Mouse (Mus musculus): ENCODE results near the gene Rom1. TPM values are rescaled to one million over a fixed set of nuclear protein-coding genes. Genes with fewer than 3 reads are reported as not detected.
"Not testable (repeated sequence)": the region's sequence is repeated elsewhere in the genome, so short reads cannot be mapped to it uniquely, and the experiment has no call there.

Gene Rom1
- polyA plus RNA-seq, 1 experiment from 2014 or later, result 4.5 TPM

DNA sequence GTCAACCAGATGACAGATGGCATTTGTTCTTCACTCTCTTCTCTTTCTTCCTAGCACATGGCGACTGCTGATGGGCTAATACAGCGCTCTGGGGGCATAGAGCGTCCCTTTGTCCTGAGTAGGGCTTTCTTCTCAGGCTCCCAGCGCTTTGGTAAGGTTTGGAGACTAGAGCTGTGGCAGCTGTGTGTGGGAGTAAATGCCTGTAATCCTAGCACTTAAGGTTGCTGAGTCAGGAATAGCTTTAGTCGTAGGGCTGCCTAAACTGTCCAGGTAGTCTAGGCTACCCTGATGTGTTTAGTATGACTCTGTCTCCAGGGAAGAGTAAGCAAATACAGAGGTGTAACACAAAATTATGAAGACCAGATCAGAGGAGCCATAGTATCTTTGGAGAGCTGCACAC lies 17.3 kb downstream of the Rom1 start:
- Histone ChIP-seq H3K27ac (ENCODE audit: low read length) (no peak overlapping the region), H3K36me3 (ENCODE audit: insufficient read depth, low read length) (peaks cover 100% of the 10 kb centered on the region), H3K4me1 (ENCODE audit: insufficient read depth, low read length) (no peaks in the 10 kb centered on the region), H3K4me3 (ENCODE audit: low read length) (no peak overlapping the region), H3K27me3 (ENCODE audit: insufficient read depth, low read length) (no peaks in the 10 kb centered on the region), H3K9me3 (ENCODE audit: low read length) (no peaks in the 10 kb centered on the region), H3K4me2 (replicated peaks; ENCODE audit: low read depth, low read length) (no peak overlapping the region), H3K9ac (replicated peaks; ENCODE audit: low read length) (no peak overlapping the region)
- 80% methylated on average over 5 of the region's 5 CpGs for WGBS
- ATAC-seq (ENCODE audit: low FRiP score, low TSS enrichment), result no peak

DNA sequence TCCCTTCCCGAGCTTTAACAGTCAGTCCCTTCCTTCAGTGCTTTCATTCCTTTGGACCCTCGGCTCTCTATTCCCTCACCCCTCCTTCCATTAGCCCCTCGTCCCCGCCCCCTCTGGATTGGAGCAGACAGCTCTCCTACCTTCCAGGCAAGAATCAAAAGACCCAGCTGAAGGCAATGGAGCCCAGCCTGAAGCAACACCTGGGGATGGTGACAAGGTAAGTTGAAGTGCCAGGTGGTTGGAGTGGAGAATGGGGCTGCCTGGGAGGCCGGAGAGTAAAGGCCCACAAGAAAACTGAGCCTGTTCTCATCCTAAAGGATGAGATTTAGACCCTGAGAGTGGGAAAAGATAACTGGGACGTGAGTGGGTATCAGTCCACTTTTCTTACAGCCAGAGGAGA lies 20.6 kb downstream of the Rom1 start:
- H3K9me3 ChIP-seq (ENCODE audit: low read length), result no peaks in the 10 kb centered on the region
- H3K4me1 ChIP-seq (ENCODE audit: insufficient read depth, low read length), result no peaks in the 10 kb centered on the region
- H3K4me2 ChIP-seq (replicated peaks; ENCODE audit: low read depth, low read length), result no peak overlapping the region
- H3K36me3 ChIP-seq (ENCODE audit: insufficient read depth, low read length), result peaks cover 91% of the 10 kb centered on the region
- H3K9ac ChIP-seq (replicated peaks; ENCODE audit: low read length), result no peak overlapping the region
- H3K27me3 ChIP-seq (ENCODE audit: insufficient read depth, low read length), result no peaks in the 10 kb centered on the region
- no peak overlapping the region for H3K4me3 ChIP-seq (ENCODE audit: low read length)
- H3K27ac ChIP-seq (ENCODE audit: low read length), result no peak overlapping the region
- ATAC-seq (ENCODE audit: low FRiP score, low TSS enrichment), result no peak
- 88% methylated on average over 6 of the region's 6 CpGs for WGBS

- WGBS, result 93% methylated on average over 5 of the region's 5 CpGs
- Histone ChIP-seq H3K27ac (ENCODE audit: low read length) (no peak overlapping the region), H3K4me3 (ENCODE audit: low read length) (no peak overlapping the region), H3K27me3 (ENCODE audit: insufficient read depth, low read length) (no peaks in the 10 kb centered on the region), H3K9me3 (ENCODE audit: low read length) (no peaks in the 10 kb centered on the region), H3K4me2 (replicated peaks; ENCODE audit: low read depth, low read length) (no peak overlapping the region), H3K4me1 (ENCODE audit: insufficient read depth, low read length) (peaks cover 9% of the 10 kb centered on the region), H3K36me3 (ENCODE audit: insufficient read depth, low read length) (peaks cover 52% of the 10 kb centered on the region), H3K9ac (replicated peaks; ENCODE audit: low read length) (no peak overlapping the region)
- no peak for ATAC-seq (ENCODE audit: low FRiP score, low TSS enrichment)
Measured at GRCm38 (mm10) chr19:8903412-8903811, 25.7 kb downstream of the Rom1 start.

- H3K4me3 ChIP-seq (ENCODE audit: low read length), result peak overlapping the region; percentile 66
- peaks cover 19% of the 10 kb centered on the region for H3K4me1 ChIP-seq (ENCODE audit: insufficient read depth, low read length)
- peaks cover 26% of the 10 kb centered on the region for H3K36me3 ChIP-seq (ENCODE audit: insufficient read depth, low read length)
- WGBS, result 28% methylated on average over 3 of the region's 3 CpGs
- no peaks in the 10 kb centered on the region for H3K27me3 ChIP-seq (ENCODE audit: insufficient read depth, low read length)
- no peak overlapping the region for H3K27ac ChIP-seq (ENCODE audit: low read length)
- ATAC-seq (ENCODE audit: low FRiP score, low TSS enrichment), result no peak
- no peaks in the 10 kb centered on the region for H3K9me3 ChIP-seq (ENCODE audit: low read length)
- peak overlapping the region; percentile 84 for H3K9ac ChIP-seq (replicated peaks; ENCODE audit: low read length)
- H3K4me2 ChIP-seq (replicated peaks; ENCODE audit: low read depth, low read length), result peak overlapping the region; percentile 59
Measured at GRCm38 (mm10) chr19:8899079-8899478, 30.1 kb downstream of the Rom1 start.

- Histone ChIP-seq H3K9me3 (ENCODE audit: low read length) (no peaks in the 10 kb centered on the region), H3K27ac (ENCODE audit: low read length) (peak overlapping the region; percentile 88), H3K4me3 (ENCODE audit: low read length) (peak overlapping the region; percentile 66), H3K27me3 (ENCODE audit: insufficient read depth, low read length) (no peaks in the 10 kb centered on the region), H3K4me1 (ENCODE audit: insufficient read depth, low read length) (peaks cover 24% of the 10 kb centered on the region), H3K9ac (replicated peaks; ENCODE audit: low read length) (peak overlapping the region; percentile 84), H3K36me3 (ENCODE audit: insufficient read depth, low read length) (peaks cover 23% of the 10 kb centered on the region), H3K4me2 (replicated peaks; ENCODE audit: low read depth, low read length) (peak overlapping the region; percentile 59)
- no peak; the same call in 1 of the 2 replicates for ATAC-seq (ENCODE audit: low FRiP score, low TSS enrichment)
- 4% methylated on average over 13 of the region's 13 CpGs for WGBS
Measured at GRCm38 (mm10) chr19:8898576-8898975, 30.6 kb downstream of the Rom1 start.

- Histone ChIP-seq H3K9ac (replicated peaks; ENCODE audit: low read length) (peak within 1 kb of the TSS; percentile 84), H3K36me3 (ENCODE audit: insufficient read depth, low read length) (peaks cover 19% of the 10 kb centered on the region), H3K4me3 (ENCODE audit: low read length) (peak within 1 kb of the TSS; percentile 66), H3K9me3 (ENCODE audit: low read length) (no peaks in the 10 kb centered on the region), H3K27me3 (ENCODE audit: insufficient read depth, low read length) (no peaks in the 10 kb centered on the region), H3K4me2 (replicated peaks; ENCODE audit: low read depth, low read length) (peak within 1 kb of the TSS; percentile 59), H3K27ac (ENCODE audit: low read length) (peak within 1 kb of the TSS; percentile 88), H3K4me1 (ENCODE audit: insufficient read depth, low read length) (peaks cover 26% of the 10 kb centered on the region)
- WGBS, result under 1% methylated on average over 53 of the region's 53 CpGs
- ATAC-seq (ENCODE audit: low FRiP score, low TSS enrichment), result peak; percentile 98
Measured at GRCm38 (mm10) chr19:8897865-8898495, 31.2 kb downstream of the Rom1 start, which contains the start of gene Ganab. Gene Ganab, plus strand, starts transcription at chr19:8898071.

DNA sequence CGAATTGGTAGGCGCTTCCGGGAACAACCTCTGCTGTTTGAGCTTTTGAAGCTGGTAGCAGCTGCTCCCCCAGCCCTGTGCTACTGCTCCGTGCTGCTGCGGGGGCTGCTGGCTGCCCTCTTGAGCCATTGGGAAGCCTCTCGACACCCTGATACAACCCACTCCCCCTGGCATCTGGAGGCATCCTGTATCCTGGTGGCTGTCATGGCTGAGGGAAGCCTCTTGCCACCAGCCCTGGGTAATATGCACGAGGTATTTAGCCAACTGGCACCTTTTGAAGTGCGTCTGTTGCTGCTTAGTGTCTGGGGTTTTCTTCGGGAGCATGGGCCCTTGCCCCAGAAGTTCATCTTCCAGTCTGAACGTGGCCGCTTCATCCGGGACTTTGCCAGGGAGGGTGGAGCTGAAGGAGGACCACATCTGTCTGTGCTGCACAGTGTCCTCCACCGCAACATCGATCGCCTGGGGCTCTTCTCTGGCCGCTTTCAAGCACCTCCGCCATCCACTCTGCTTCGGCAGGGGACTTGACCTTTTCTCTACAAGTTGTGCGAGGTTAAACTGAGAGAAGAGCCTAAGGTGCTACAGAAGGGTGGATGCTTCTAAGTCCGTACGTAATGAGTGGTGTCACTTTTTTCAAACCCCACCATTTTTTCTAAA lies 31.8 kb downstream of the Rom1 start:
- H3K9ac ChIP-seq (replicated peaks; ENCODE audit: low read length), result peak overlapping the region; percentile 84
- peak overlapping the region; percentile 66 for H3K4me3 ChIP-seq (ENCODE audit: low read length)
- WGBS, result 19% methylated on average over 21 of the region's 21 CpGs
- ATAC-seq (ENCODE audit: low FRiP score, low TSS enrichment), result peak; percentile 54
- H3K27ac ChIP-seq (ENCODE audit: low read length), result peak overlapping the region; percentile 85
- H3K9me3 ChIP-seq (ENCODE audit: low read length); H3K27me3 ChIP-seq (ENCODE audit: insufficient read depth, low read length): not testable (repeated sequence)
- H3K36me3 ChIP-seq (ENCODE audit: insufficient read depth, low read length), result peaks cover 14% of the 10 kb centered on the region
- peak overlapping the region; percentile 59 for H3K4me2 ChIP-seq (replicated peaks; ENCODE audit: low read depth, low read length)
- peaks cover 26% of the 10 kb centered on the region for H3K4me1 ChIP-seq (ENCODE audit: insufficient read depth, low read length)

DNA sequence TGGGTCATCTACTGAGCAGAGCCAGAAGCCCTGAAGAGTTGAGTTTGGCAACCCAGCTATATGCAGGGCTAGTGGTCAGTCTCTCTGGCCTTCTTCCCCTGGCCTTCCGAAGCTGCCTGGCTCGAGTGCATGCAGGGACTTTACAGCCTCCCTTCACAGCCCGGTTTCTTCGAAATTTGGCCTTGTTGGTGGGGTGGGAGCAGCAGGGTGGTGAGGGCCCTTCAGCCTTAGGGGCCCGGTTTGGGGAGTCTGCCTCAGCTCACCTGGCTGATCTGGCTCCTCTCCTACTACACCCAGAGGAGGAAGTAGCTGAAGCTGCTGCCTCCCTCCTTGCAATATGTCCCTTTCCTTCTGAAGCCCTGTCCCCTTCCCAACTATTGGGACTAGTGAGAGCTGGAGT lies 32.9 kb downstream of the Rom1 start:
- not testable (repeated sequence) for ATAC-seq (ENCODE audit: low FRiP score, low TSS enrichment); H3K9ac ChIP-seq (replicated peaks; ENCODE audit: low read length); H3K4me2 ChIP-seq (replicated peaks; ENCODE audit: low read depth, low read length); H3K27ac ChIP-seq (ENCODE audit: low read length); H3K9me3 ChIP-seq (ENCODE audit: low read length); H3K27me3 ChIP-seq (ENCODE audit: insufficient read depth, low read length); H3K4me3 ChIP-seq (ENCODE audit: low read length)
- Histone ChIP-seq H3K36me3 (ENCODE audit: insufficient read depth, low read length) (peaks cover 18% of the 10 kb centered on the region), H3K4me1 (ENCODE audit: insufficient read depth, low read length) (peaks cover 26% of the 10 kb centered on the region)
- WGBS, result 74% methylated on average over 5 of the region's 5 CpGs

DNA sequence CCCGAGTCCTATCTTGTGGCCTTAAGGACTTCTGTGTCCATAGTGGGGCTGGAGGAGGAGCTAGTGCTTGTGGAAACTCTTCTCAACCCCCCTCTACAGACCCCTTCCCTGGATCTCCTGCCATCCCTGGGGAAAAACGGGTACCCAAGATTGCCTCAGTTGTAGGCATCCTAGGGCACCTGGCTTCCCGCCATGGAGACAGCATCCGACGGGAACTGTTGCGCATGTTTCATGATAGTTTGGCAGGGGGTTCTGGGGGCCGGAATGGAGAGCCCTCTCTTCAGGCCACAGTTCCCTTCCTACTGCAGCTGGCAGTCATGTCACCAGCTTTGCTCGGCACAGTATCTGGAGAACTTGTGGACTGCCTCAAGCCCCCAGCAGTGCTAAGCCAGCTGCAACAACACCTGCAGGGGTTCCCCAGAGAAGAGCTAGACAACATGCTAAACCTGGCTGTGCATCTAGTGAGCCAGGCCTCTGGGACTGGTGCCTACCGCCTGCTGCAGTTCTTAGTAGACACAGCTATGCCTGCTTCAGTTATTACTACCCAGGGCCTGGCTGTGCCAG lies 33.7 kb downstream of the Rom1 start:
- Histone ChIP-seq H3K36me3 (ENCODE audit: insufficient read depth, low read length) (peaks cover 21% of the 10 kb centered on the region), H3K27ac (ENCODE audit: low read length) (no peak overlapping the region), H3K27me3 (ENCODE audit: insufficient read depth, low read length) (no peaks in the 10 kb centered on the region), H3K4me3 (ENCODE audit: low read length) (no peak overlapping the region), H3K4me1 (ENCODE audit: insufficient read depth, low read length) (peaks cover 26% of the 10 kb centered on the region), H3K4me2 (replicated peaks; ENCODE audit: low read depth, low read length) (no peak overlapping the region), H3K9ac (replicated peaks; ENCODE audit: low read length) (no peak overlapping the region), H3K9me3 (ENCODE audit: low read length) (no peaks in the 10 kb centered on the region)
- ATAC-seq (ENCODE audit: low FRiP score, low TSS enrichment), result no peak
- 93% methylated on average over 9 of the region's 9 CpGs for WGBS

Data from kidney, embryonic 16.5 days (tissue).